Mouse (Mus musculus): Measurements from ENCODE around the gene Ackr3. TPM values are rescaled to one million over a fixed set of nuclear protein-coding genes. Genes with fewer than 3 reads are reported as not detected.

Gene Ackr3
- total and polyA plus RNA-seq, 3 experiments: not detected

GRCm38 (mm10) chr1:90210346-90210745 lies 6.6 kb downstream of the Ackr3 start:
- no peaks in the 10 kb centered on the region for H3K27me3 ChIP-seq (ENCODE audit: control insufficient read depth in 1 of 2, insufficient read depth in 2 of 2, low read length in 2 of 2)
- H3K9ac ChIP-seq (ENCODE audit: control insufficient read depth, low read depth, low read length, poor library complexity, severe bottlenecking): no peak overlapping the region
- H3K4me1 ChIP-seq (ENCODE audit: control insufficient read depth in 1 of 2, insufficient read depth in 2 of 2, low read length in 2 of 2): no peaks in the 10 kb centered on the region
- DNase-seq (ENCODE audit: low read depth, low spot score): no peak
- H3K4me3 ChIP-seq (ENCODE audit: control insufficient read depth in 1 of 2, insufficient read depth in 1 of 2, low read depth in 2 of 2, low read length in 2 of 2): no peak overlapping the region
- H3K79me2 ChIP-seq (ENCODE audit: control insufficient read depth, insufficient read depth, low read length, poor library complexity): no peaks in the 10 kb centered on the region
- no peak for TF ChIP-seq MAZ (IDR thresholded peaks at IDR 0.05; ENCODE audit: low read depth, low read length)
- TF ChIP-seq TCF12 (IDR thresholded peaks at IDR 0.05; ENCODE audit: low read depth, low read length): no peak
- TF ChIP-seq CHD1 (IDR thresholded peaks at IDR 0.05; ENCODE audit: low read depth, low read length): no peak
- TF ChIP-seq NELFE (IDR thresholded peaks at IDR 0.05; ENCODE audit: low read depth, low read length): no peak
- TF ChIP-seq UBTF (IDR thresholded peaks at IDR 0.05; ENCODE audit: borderline replicate concordance, insufficient read depth, low read depth, low read length): no peak
- TF ChIP-seq SIN3A (IDR thresholded peaks at IDR 0.05; ENCODE audit: low read length): no peak
- TF ChIP-seq POLR2AphosphoS2 (IDR thresholded peaks at IDR 0.05; ENCODE audit: low read length): no peak
- no peak for TF ChIP-seq CTCF (IDR thresholded peaks at IDR 0.05 in 2 of 3, conservative IDR thresholded peaks at IDR 0.05 in 1 of 3; ENCODE audit: control insufficient read depth in 1 of 3, insufficient read depth in 1 of 3, low read depth in 2 of 3, low read length in 3 of 3, poor library complexity in 1 of 3, severe bottlenecking in 1 of 3)
- no peak for TF ChIP-seq SMC3 (IDR thresholded peaks at IDR 0.05; ENCODE audit: low read depth, low read length)
- H3K27ac ChIP-seq (ENCODE audit: control insufficient read depth, low read depth, low read length): no peak overlapping the region
- no peaks in the 10 kb centered on the region for H3K36me3 ChIP-seq (ENCODE audit: control insufficient read depth in 1 of 2, insufficient read depth in 2 of 2, low read length in 2 of 2)
- no peaks in the 10 kb centered on the region for H3K9me3 ChIP-seq (replicated peaks; ENCODE audit: insufficient read depth, low read length)

- Histone ChIP-seq H3K4me1 (ENCODE audit: control insufficient read depth in 1 of 2, insufficient read depth in 2 of 2, low read length in 2 of 2) (no peaks in the 10 kb centered on the region), H3K9me3 (replicated peaks; ENCODE audit: insufficient read depth, low read length) (no peaks in the 10 kb centered on the region)
- no peak for TF ChIP-seq NRF1 (IDR thresholded peaks at IDR 0.05; ENCODE audit: insufficient read depth, low read depth, low read length, poor library complexity, severe bottlenecking)
- no peak for TF ChIP-seq USF2 (IDR thresholded peaks at IDR 0.05; ENCODE audit: borderline replicate concordance in 1 of 2, insufficient read depth in 1 of 2, low read depth in 1 of 2, low read length in 2 of 2)
- no peak for TF ChIP-seq SIN3A (IDR thresholded peaks at IDR 0.05; ENCODE audit: low read length)
- TF ChIP-seq GATA1 (IDR thresholded peaks at IDR 0.05; ENCODE audit: low read depth, low read length): no peak
- TF ChIP-seq MAFK (IDR thresholded peaks at IDR 0.05; ENCODE audit: borderline replicate concordance, low read depth, low read length): no peak
- TF ChIP-seq JUND (IDR thresholded peaks at IDR 0.05; ENCODE audit: low read depth, low read length): no peak
- no peak for TF ChIP-seq CHD1 (IDR thresholded peaks at IDR 0.05; ENCODE audit: low read depth, low read length)
- TF ChIP-seq TCF12 (IDR thresholded peaks at IDR 0.05; ENCODE audit: low read depth, low read length): no peak
- no peak for TF ChIP-seq CTCF (IDR thresholded peaks at IDR 0.05 in 2 of 3, conservative IDR thresholded peaks at IDR 0.05 in 1 of 3; ENCODE audit: control insufficient read depth in 1 of 3, insufficient read depth in 1 of 3, low read depth in 2 of 3, low read length in 3 of 3, poor library complexity in 1 of 3, severe bottlenecking in 1 of 3)
- TF ChIP-seq E2F4 (IDR thresholded peaks at IDR 0.05; ENCODE audit: borderline replicate concordance, low read depth, low read length): no peak
- TF ChIP-seq HCFC1 (IDR thresholded peaks at IDR 0.05; ENCODE audit: low read depth, low read length): no peak
These were observed 7.0 kb downstream of the Ackr3 start for GRCm38 (mm10) chr1:90210761-90211160.

More at GRCm38 (mm10) chr1:90210761-90211160, 7.0 kb downstream of the Ackr3 start:
- Histone ChIP-seq H3K79me2 (ENCODE audit: control insufficient read depth, insufficient read depth, low read length, poor library complexity) (no peaks in the 10 kb centered on the region), H3K27ac (ENCODE audit: control insufficient read depth, low read depth, low read length) (no peak overlapping the region), H3K36me3 (ENCODE audit: control insufficient read depth in 1 of 2, insufficient read depth in 2 of 2, low read length in 2 of 2) (no peaks in the 10 kb centered on the region), H3K9ac (ENCODE audit: control insufficient read depth, low read depth, low read length, poor library complexity, severe bottlenecking) (no peak overlapping the region), H3K4me3 (ENCODE audit: control insufficient read depth in 1 of 2, insufficient read depth in 1 of 2, low read depth in 2 of 2, low read length in 2 of 2) (no peak overlapping the region), H3K27me3 (ENCODE audit: control insufficient read depth in 1 of 2, insufficient read depth in 2 of 2, low read length in 2 of 2) (no peaks in the 10 kb centered on the region)
- no peak for DNase-seq (ENCODE audit: low read depth, low spot score)

Measured in MEL (cell line).